Mouse (Mus musculus): ENCODE data around the gene Nudt17.
"Not testable (repeated sequence)": the region's sequence is repeated elsewhere in the genome, so short reads cannot be mapped to it uniquely, and the experiment has no call there.

Gene Nudt17

GRCm38 (mm10) chr3:96668424-96669067 is 39.8 kb downstream of the Nudt17 start:
- DNase-seq = no peak

GRCm38 (mm10) chr3:96667316-96667715 is 41.0 kb downstream of the Nudt17 start:
- DNase-seq = peak; percentile 54

GRCm38 (mm10) chr3:96666916-96667315 is 41.4 kb downstream of the Nudt17 start:
- no peak for DNase-seq

- DNase-seq = not testable (repeated sequence)
These were observed 42.5 kb downstream of the Nudt17 start for GRCm38 (mm10) chr3:96665732-96666363.

- peak; percentile 91 for DNase-seq
These were observed 44.7 kb downstream of the Nudt17 start for GRCm38 (mm10) chr3:96663432-96664239.

- DNase-seq = no peak
These were observed 45.5 kb downstream of the Nudt17 start for GRCm38 (mm10) chr3:96662731-96663316.

- no peak for DNase-seq
These were observed 47.5 kb downstream of the Nudt17 start for GRCm38 (mm10) chr3:96660901-96661300.

Data from lung, postnatal 36 days (tissue).